ENCODE assay signal across 9 mouse cellular contexts in genomic region chr19:41913774-41914591, GRCm38 (mm10). TPM values are rescaled to one million over a fixed set of nuclear protein-coding genes. Genes with fewer than 3 reads are reported as not detected.
DNase-seq lines count a peak whose midpoint lies in the region; ATAC-seq and TF ChIP-seq lines count a peak whose summit lies in the region.
"Had no signal": no experiment of that assay in that cellular context is flagged by ENCODE, and none has a peak within 500 bp of the region (broad histone marks: within the 10 kb centered on the region; RNA-seq: fewer than 3 reads in every experiment).

No protein-coding gene starts in this region.

- H3K27ac ChIP-seq in heart, embryonic 11.5 days (ENCODE audit: low read depth, low read length), result peak overlapping the region; percentile 35; the same call in 1 of the 2 replicates
- peak overlapping the region; percentile 37; the same call in 1 of the 2 replicates for H3K27ac ChIP-seq in ES-E14 (ENCODE audit: insufficient read depth, low read depth, low read length, poor library complexity, severe bottlenecking)

- no peaks in the 10 kb centered on the region for H3K9me3 ChIP-seq in heart, embryonic 11.5 days (replicated peaks; ENCODE audit: control insufficient read depth, low read length)
- no peaks in the 10 kb centered on the region for H3K9me3 ChIP-seq in ES-E14 (ENCODE audit: control insufficient read depth, insufficient read depth, low read depth, low read length)

- no peaks in the 10 kb centered on the region for H3K27me3 ChIP-seq in heart, embryonic 11.5 days (ENCODE audit: control insufficient read depth, insufficient read depth, low read length)

- peaks cover 16% of the 10 kb centered on the region for H3K4me1 ChIP-seq in heart, embryonic 11.5 days (ENCODE audit: control insufficient read depth, insufficient read depth, low read length)
- peaks cover 2 to 4% of the 10 kb centered on the region in 2 experiments; a peak in 3 of 4 replicates for H3K4me1 ChIP-seq in ES-E14 (ENCODE audit: control insufficient read depth in 2 of 2, insufficient read depth in 2 of 2, low read length in 2 of 2, poor library complexity in 1 of 2)

- no peak for ATAC-seq in heart, embryonic 11.5 days (replicated peaks; ENCODE audit: insufficient number of reproducible peaks, low FRiP score, low TSS enrichment)
- ATAC-seq in hematopoietic stem cell, adult 5-6 weeks (replicated peaks in 1 of 2; ENCODE audit: insufficient read depth in 1 of 2, low FRiP score in 2 of 2, low TSS enrichment in 1 of 2, low read depth in 1 of 2, poor library complexity in 2 of 2, severe bottlenecking in 2 of 2), result peak; percentile 25 to 28; a peak in 3 of 4 replicates
- ATAC-seq in megakaryocyte progenitor cell, adult 5-6 weeks (replicated peaks; ENCODE audit: poor library complexity), result peak; percentile 40

- in situ Hi-C loops in ES-E14 (cut with MboI; ENCODE audit: low sequenced_read_pairs in 2 of 2, unreplicated experiment in 2 of 2), result no loop called here

- peak overlapping the region; percentile 98 for H3K9ac ChIP-seq in heart, embryonic 11.5 days (ENCODE audit: low read depth, low read length)
- H3K9ac ChIP-seq in ES-E14 (ENCODE audit: insufficient read depth, low read depth, low read length, poor library complexity, severe bottlenecking), result peak overlapping the region; percentile 93

- no peak for DNase-seq in heart, adult 18-20 months
- DNase-seq in ES-E14 (ENCODE audit: low read depth, low spot score), result no peak
- DNase-seq in thymus, postnatal 25 days, result no peak
- DNase-seq in spleen, postnatal 4 days (ENCODE audit: low spot score in 2 of 2), result no peak
- no peak for DNase-seq in kidney, postnatal 25 days
- DNase-seq: thymus, adult 2 months had no signal

- 38% methylated on average over 6 of the region's 6 CpGs for WGBS in heart, embryonic 11.5 days (ENCODE audit: insufficient replicate concordance)

- H3K4me2 ChIP-seq in heart, embryonic 11.5 days, result peak overlapping the region; percentile 91

- peak overlapping the region; percentile 99 for H3K4me3 ChIP-seq in heart, embryonic 11.5 days (ENCODE audit: low read depth, low read length)
- H3K4me3 ChIP-seq in ES-E14 (ENCODE audit: insufficient read depth in 1 of 2, low read depth in 1 of 2, low read length in 2 of 2, poor library complexity in 1 of 2, severe bottlenecking in 1 of 2), result peak overlapping the region; percentile 67 to 89

- peaks cover 22% of the 10 kb centered on the region for H3K36me3 ChIP-seq in heart, embryonic 11.5 days (ENCODE audit: control insufficient read depth, insufficient read depth, low read length)
- peaks cover 35% of the 10 kb centered on the region for H3K36me3 ChIP-seq in ES-E14 (ENCODE audit: control insufficient read depth, insufficient read depth, low read length, poor library complexity, severe bottlenecking)

TF ChIP-seq in ES-E14, 5 proteins besides CTCF, POLR2A, EP300 and RAD21:
- TF ChIP-seq CHD2 (IDR thresholded peaks at IDR 0.05; ENCODE audit: low read depth, low read length), result no peak
- no peak for TF ChIP-seq HCFC1 (IDR thresholded peaks at IDR 0.05; ENCODE audit: borderline replicate concordance, insufficient read depth, low read length)
- no peak for TF ChIP-seq ZC3H11A (IDR thresholded peaks at IDR 0.05; ENCODE audit: borderline replicate concordance, low read depth, low read length)
- TF ChIP-seq ZNF384 (IDR thresholded peaks at IDR 0.05; ENCODE audit: low read depth, low read length), result no peak
- TF ChIP-seq MAFK (IDR thresholded peaks at IDR 0.05; ENCODE audit: insufficient read depth, low read depth, low read length), result no peak

RNA-seq across cellular contexts. Expression of gene Pgam1, which starts 2.3 kb away (rescaled TPM):
- polyA plus RNA-seq in heart, embryonic 11.5 days (2014; fragmentation: Nextera tagmentation; extraction: Ambion mirVana), result 1,127 and 1,144 TPM in 2 replicates
- total RNA-seq in heart, adult 18-20 months (2021), result 100 to 1,000 TPM; 128 TPM
- 762 and 881 TPM in 2 replicates for total RNA-seq in ES-E14 (2012; rRNA removed)
- total RNA-seq in hematopoietic stem cell, adult 5-6 weeks (2017), result 112 and 157 TPM in 2 replicates
- 1,044 and 1,130 TPM in 2 replicates for total RNA-seq in megakaryocyte progenitor cell, adult 5-6 weeks (2015)
- 398 and 472 TPM in 2 replicates for total RNA-seq in megakaryocyte progenitor cell, adult 5-6 weeks (2017)

RNA-seq across cellular contexts. Expression of gene Rrp12, which starts 18.0 kb away (rescaled TPM):
- 8.5 and 10.4 TPM in 2 replicates for polyA plus RNA-seq in heart, embryonic 11.5 days (2014; fragmentation: Nextera tagmentation; extraction: Ambion mirVana)
- 10 to 100 TPM; 16.0 to 18.0 TPM for total RNA-seq in heart, adult 18-20 months (2021)
- total RNA-seq in ES-E14 (2012; rRNA removed), result 48.6 and 55.6 TPM in 2 replicates
- 12.2 and 18.9 TPM in 2 replicates for total RNA-seq in hematopoietic stem cell, adult 5-6 weeks (2017)
- 10.4 and 10.5 TPM in 2 replicates for total RNA-seq in megakaryocyte progenitor cell, adult 5-6 weeks (2015)
- 18.9 and 20.5 TPM in 2 replicates for total RNA-seq in megakaryocyte progenitor cell, adult 5-6 weeks (2017)

RNA-seq across cellular contexts. Expression of gene Exosc1, which starts 19.2 kb away (rescaled TPM):
- polyA plus RNA-seq in heart, embryonic 11.5 days (2014; fragmentation: Nextera tagmentation; extraction: Ambion mirVana), result 50.6 and 54.8 TPM in 2 replicates
- 10 to 100 TPM; 11.4 to 13.1 TPM for total RNA-seq in heart, adult 18-20 months (2021)
- total RNA-seq in ES-E14 (2012; rRNA removed), result 45.2 and 48.2 TPM in 2 replicates
- total RNA-seq in hematopoietic stem cell, adult 5-6 weeks (2017), result 50.7 and 52.2 TPM in 2 replicates
- total RNA-seq in megakaryocyte progenitor cell, adult 5-6 weeks (2015), result 90.1 and 96.9 TPM in 2 replicates
- total RNA-seq in megakaryocyte progenitor cell, adult 5-6 weeks (2017), result 73.3 and 75.7 TPM in 2 replicates

RNA-seq across cellular contexts. Expression of gene Zdhhc16, which starts 19.3 kb away (rescaled TPM):
- 49.5 and 49.6 TPM in 2 replicates for polyA plus RNA-seq in heart, embryonic 11.5 days (2014; fragmentation: Nextera tagmentation; extraction: Ambion mirVana)
- 10 to 100 TPM; 12.9 to 14.0 TPM for total RNA-seq in heart, adult 18-20 months (2021)
- total RNA-seq in ES-E14 (2012; rRNA removed), result 62.7 and 73.7 TPM in 2 replicates
- 22.3 and 26.4 TPM in 2 replicates for total RNA-seq in hematopoietic stem cell, adult 5-6 weeks (2017)
- total RNA-seq in megakaryocyte progenitor cell, adult 5-6 weeks (2015), result 52.7 and 54.9 TPM in 2 replicates
- total RNA-seq in megakaryocyte progenitor cell, adult 5-6 weeks (2017), result 33.5 and 39.1 TPM in 2 replicates
